Mouse (Mus musculus) embryonic facial prominence, embryonic 14.5 days (tissue): ENCODE measurements around the gene Colgalt2. TPM values are rescaled to one million over a fixed set of nuclear protein-coding genes. Genes with fewer than 3 reads are reported as not detected.

ENCODE experiments used
- ATAC-seq: fragments of 200-750 bp; cut with Nextera tagmentation; 2 replicates; pipeline ENCODE4 v1.8.0; 2017; ENCODE audit warnings: low read depth, moderate number of reproducible peaks, moderate TSS enrichment
- DNase-seq: peaks from one replicate; pipeline ENCODE4 v3.0.0-alpha.2; 2015; ENCODE audit warnings: low spot score
- H3K27ac ChIP-seq: fragments of 300-500 bp; sonication (generic); replicated peaks from 2 replicates; pipeline ENCODE4 v1.5.1; 2014; ENCODE audit warnings: low read depth, mild to moderate bottlenecking, low read length, moderate library complexity
- H3K27me3 ChIP-seq: fragments of 300-500 bp; sonication (generic); replicated peaks from 2 replicates; pipeline ENCODE4 v1.6.1; 2014; ENCODE audit warnings: low read length; ENCODE audit not compliant: control insufficient read depth, insufficient read depth
- H3K36me3 ChIP-seq: fragments of 300-500 bp; sonication (generic); 2 replicates; pipeline ENCODE4 v1.6.1; 2014; ENCODE audit warnings: low read length, mixed read lengths; ENCODE audit not compliant: control insufficient read depth, insufficient read depth
- H3K4me1 ChIP-seq: fragments of 300-500 bp; sonication (generic); 2 replicates; pipeline ENCODE4 v1.6.1; 2014; ENCODE audit warnings: antibody characterized with exemption, low read length; ENCODE audit not compliant: control insufficient read depth, insufficient read depth
- H3K4me2 ChIP-seq: fragments of 300-500 bp; sonication (generic); 2 replicates; pipeline ENCODE4 v1.6.1; 2014; ENCODE audit warnings: low read depth, mild to moderate bottlenecking, low read length, moderate library complexity, mixed read lengths
- H3K4me3 ChIP-seq: fragments of 300-500 bp; sonication (generic); 2 replicates; pipeline ENCODE4 v1.5.1; 2014; ENCODE audit warnings: low read depth, mild to moderate bottlenecking, low read length
- H3K9ac ChIP-seq: fragments of 300-500 bp; sonication (generic); 2 replicates; pipeline ENCODE4 v1.6.1; 2014; ENCODE audit warnings: low read depth, mild to moderate bottlenecking, low read length, moderate library complexity, mixed read lengths
- H3K9me3 ChIP-seq: fragments of 300-500 bp; sonication (generic); 2 replicates; pipeline ENCODE4 v1.6.1; 2016; ENCODE audit warnings: low read length; ENCODE audit not compliant: control insufficient read depth
- WGBS: fragments of 180-500 bp; shearing (Covaris S2); extraction: QIAGEN DNeasy Blood & Tissue Kit; methylation state at CpG from one replicate; pipeline ENCODE4 v1.1.7; 2014; 5-methylcytosine and 5-hydroxymethylcytosine counted together
- polyA plus RNA-seq: library from polyadenylated mRNA; unstranded; fragments of >200 nt; fragmentation: Nextera tagmentation; extraction: Ambion mirVana; gene quantifications from 2 replicates; pipeline ENCODE4 v1.2.1, GENCODE M21; 2014

The Colgalt2 gene
- polyA plus RNA-seq, 1 experiment from 2014 or later: 5.5 TPM

- Histone ChIP-seq H3K4me3 (no peak overlapping the region), H3K9ac (no peak overlapping the region), H3K27me3 (no peaks in the 10 kb centered on the region), H3K4me2 (no peak overlapping the region), H3K27ac (no peak overlapping the region), H3K4me1 (peaks cover 14% of the 10 kb centered on the region), H3K36me3 (no peaks in the 10 kb centered on the region), H3K9me3 (peaks cover 10% of the 10 kb centered on the region)
- DNase-seq (no peak), ATAC-seq (no peak)
- 88% methylated on average over 2 of the region's 2 CpGs for WGBS
These were observed 13.5 kb downstream of the Colgalt2 start for GRCm38 (mm10) chr1:152413116-152413515.

DNA sequence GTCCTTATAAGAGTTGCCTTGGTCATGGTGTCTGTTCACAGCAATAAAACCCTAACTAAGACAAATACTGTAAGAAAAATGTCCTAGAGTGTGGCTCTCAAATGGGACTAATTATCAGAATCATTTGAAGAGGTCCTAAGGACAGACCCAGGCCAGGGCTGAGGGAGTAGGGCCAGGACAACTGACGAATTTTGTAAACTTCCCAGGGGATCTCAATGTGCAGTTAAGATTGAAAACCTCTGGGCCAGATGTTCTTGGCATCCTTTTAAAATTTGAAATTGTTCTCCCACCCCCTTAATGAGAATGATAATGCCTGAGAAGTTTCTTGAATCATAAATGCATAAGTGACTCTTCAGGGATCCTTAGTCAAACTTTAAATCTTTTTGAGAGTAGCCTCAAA lies 14.3 kb downstream of the Colgalt2 start:
- no peak overlapping the region for H3K27ac ChIP-seq
- H3K9me3 ChIP-seq: peaks cover 10% of the 10 kb centered on the region
- DNase-seq: no peak
- WGBS: 62% methylated on average over 1 of the region's 1 CpGs
- ATAC-seq: no peak
- H3K4me1 ChIP-seq: peaks cover 14% of the 10 kb centered on the region
- no peak overlapping the region for H3K4me2 ChIP-seq
- no peak overlapping the region for H3K4me3 ChIP-seq
- H3K9ac ChIP-seq: no peak overlapping the region
- H3K27me3 ChIP-seq: no peaks in the 10 kb centered on the region
- no peaks in the 10 kb centered on the region for H3K36me3 ChIP-seq

DNA sequence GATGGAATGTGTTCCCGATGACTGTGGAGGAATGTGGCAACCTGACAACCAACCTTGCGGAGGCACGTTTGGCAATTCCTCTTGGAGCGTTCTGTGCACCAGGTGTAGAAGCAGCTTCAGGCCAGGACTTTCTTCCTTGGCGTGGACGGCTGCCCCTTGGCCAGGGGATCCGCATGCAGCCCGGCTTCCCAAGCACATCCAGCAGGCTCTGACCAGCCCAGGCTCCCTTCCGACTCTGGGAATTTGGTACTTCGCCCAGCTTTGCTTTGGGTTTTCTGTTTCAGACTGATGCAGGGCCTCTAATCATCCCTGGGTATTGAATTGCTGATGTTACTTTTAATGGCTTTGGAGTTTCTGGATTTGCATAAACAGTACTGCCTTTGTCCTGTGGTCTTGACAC lies 14.8 kb downstream of the Colgalt2 start:
- no peaks in the 10 kb centered on the region for H3K36me3 ChIP-seq
- ATAC-seq (0 out of 2 replicates have a peak, but pooled peaks have one; percentile 41), DNase-seq (peak; percentile 68)
- peaks cover 14% of the 10 kb centered on the region for H3K4me1 ChIP-seq
- H3K4me3 ChIP-seq: no peak overlapping the region
- no peaks in the 10 kb centered on the region for H3K27me3 ChIP-seq
- H3K4me2 ChIP-seq: no peak overlapping the region
- no peak overlapping the region for H3K9ac ChIP-seq
- peak overlapping the region; percentile 8 for H3K27ac ChIP-seq
- peaks cover 10% of the 10 kb centered on the region for H3K9me3 ChIP-seq
- 46% methylated on average over 10 of the region's 10 CpGs for WGBS

DNA sequence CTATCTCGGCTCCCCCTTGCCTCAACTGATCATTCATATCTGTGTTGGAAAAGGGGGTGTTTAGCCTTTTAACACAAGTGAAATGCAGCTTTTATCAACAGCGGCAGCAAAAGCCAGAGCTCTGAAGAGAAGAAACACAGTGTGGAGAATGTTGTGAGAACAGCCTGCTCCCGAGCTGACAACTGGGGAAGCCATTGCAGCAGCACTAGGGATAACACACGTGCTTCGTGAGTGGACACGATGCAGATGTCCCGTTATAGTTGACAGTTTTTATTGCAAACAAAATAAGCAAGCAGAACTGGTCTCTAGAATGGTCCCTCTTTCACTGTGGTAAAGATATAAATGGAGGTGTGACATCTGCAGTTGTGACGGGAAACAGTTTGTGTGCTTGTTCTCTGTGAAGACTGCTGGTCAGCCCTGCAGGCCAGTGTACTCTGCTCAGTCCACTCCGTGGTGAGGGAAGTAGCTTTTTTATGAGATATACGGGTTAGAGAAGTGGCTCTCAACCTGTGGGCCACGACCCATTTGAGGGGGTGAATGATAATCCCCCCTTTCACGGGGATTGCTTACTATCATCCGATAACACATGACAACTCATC lies 16.8 kb downstream of the Colgalt2 start:
- Histone ChIP-seq H3K27ac (no peak overlapping the region), H3K4me3 (no peak overlapping the region), H3K36me3 (no peaks in the 10 kb centered on the region), H3K9me3 (peaks cover 10% of the 10 kb centered on the region), H3K27me3 (no peaks in the 10 kb centered on the region), H3K4me1 (peaks cover 11% of the 10 kb centered on the region), H3K4me2 (no peak overlapping the region), H3K9ac (no peak overlapping the region)
- DNase-seq (no peak), ATAC-seq (no peak)
- WGBS: 80% methylated on average over 13 of the region's 13 CpGs

DNA sequence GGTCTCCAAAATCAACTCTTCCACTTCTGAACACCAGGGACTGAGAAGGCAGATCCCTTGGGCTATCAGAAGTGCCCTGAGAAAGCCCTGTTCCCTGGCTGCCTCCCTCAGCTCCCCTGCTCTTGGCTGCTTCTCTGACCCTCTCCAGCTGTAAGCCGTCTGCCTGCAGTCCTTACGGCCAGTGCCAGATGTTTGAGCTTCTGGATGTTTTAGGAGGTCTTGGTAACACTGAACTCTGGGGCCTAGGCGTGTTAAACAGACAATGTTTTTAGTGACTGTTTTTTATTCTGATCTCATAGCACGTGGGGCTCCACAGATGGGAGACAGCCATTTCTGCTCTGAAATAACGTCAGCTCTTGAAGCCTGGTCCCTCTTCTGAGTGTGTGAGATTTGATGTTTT lies 18.0 kb downstream of the Colgalt2 start:
- Histone ChIP-seq H3K4me2 (no peak overlapping the region), H3K9me3 (peaks cover 5% of the 10 kb centered on the region), H3K4me1 (peaks cover 11% of the 10 kb centered on the region), H3K36me3 (no peaks in the 10 kb centered on the region), H3K27me3 (no peaks in the 10 kb centered on the region), H3K27ac (no peak overlapping the region), H3K4me3 (no peak overlapping the region), H3K9ac (no peak overlapping the region)
- DNase-seq (peak; percentile 55), ATAC-seq (peak; percentile 55; the same call in 1 of the 2 replicates)
- WGBS: 16% methylated on average over 5 of the region's 5 CpGs

- 57% methylated on average over 3 of the region's 3 CpGs for WGBS
- H3K9me3 ChIP-seq: no peaks in the 10 kb centered on the region
- no peak overlapping the region for H3K27ac ChIP-seq
These were observed 22.7 kb downstream of the Colgalt2 start for GRCm38 (mm10) chr1:152422295-152422694.

GRCm38 (mm10) chr1:152423052-152423451 lies 23.4 kb downstream of the Colgalt2 start:
- H3K9me3 ChIP-seq: no peaks in the 10 kb centered on the region
- WGBS: 69% methylated on average over 3 of the region's 3 CpGs
- no peak overlapping the region for H3K4me2 ChIP-seq
- H3K27ac ChIP-seq: no peak overlapping the region
- ATAC-seq (no peak; the same call in 1 of the 2 replicates), DNase-seq (no peak)
- H3K9ac ChIP-seq: no peak overlapping the region
- no peaks in the 10 kb centered on the region for H3K27me3 ChIP-seq
- no peaks in the 10 kb centered on the region for H3K36me3 ChIP-seq
- H3K4me1 ChIP-seq: no peaks in the 10 kb centered on the region; the same call in 1 of the 2 replicates
- no peak overlapping the region for H3K4me3 ChIP-seq

More at GRCm38 (mm10) chr1:152422295-152422694, 22.7 kb downstream of the Colgalt2 start:
- no peak overlapping the region for H3K4me3 ChIP-seq
- no peak overlapping the region for H3K9ac ChIP-seq
- DNase-seq: no peak
- no peaks in the 10 kb centered on the region for H3K27me3 ChIP-seq
- H3K4me2 ChIP-seq: no peak overlapping the region
- H3K36me3 ChIP-seq: no peaks in the 10 kb centered on the region
- H3K4me1 ChIP-seq: no peaks in the 10 kb centered on the region; the same call in 1 of the 2 replicates
- ATAC-seq: no peak

DNA sequence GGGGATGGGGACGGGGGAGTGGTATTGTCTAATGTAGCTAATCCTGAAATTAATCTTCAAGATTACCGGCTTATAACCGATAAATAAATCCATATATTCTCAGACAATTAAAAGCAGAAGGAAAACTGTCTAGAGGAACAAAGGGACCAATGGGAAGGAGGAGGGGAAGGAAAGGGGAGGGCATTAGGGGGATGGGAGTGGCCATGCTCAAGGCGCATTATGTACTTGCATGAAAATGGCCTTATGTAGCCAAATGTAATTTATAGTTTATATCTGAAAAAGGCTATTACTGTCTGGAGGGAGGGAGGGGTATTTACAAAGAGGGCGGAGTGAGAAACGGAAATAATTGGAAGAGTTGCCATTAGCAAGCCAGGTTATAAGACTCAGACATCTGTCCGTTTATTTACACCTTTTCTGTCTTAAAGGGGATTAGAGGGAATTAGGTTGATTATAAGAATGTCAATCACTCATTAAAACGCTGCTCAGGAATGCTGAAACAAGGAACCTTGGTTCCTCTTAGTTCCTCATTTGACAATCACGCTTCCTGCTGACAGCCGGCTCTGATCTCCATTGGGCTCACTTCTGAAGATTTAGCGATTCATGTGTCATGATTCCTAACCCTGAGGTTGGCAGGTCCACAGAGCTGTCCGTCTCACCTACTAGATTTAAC lies 28.4 kb downstream of the Colgalt2 start:
- H3K36me3 ChIP-seq: no peaks in the 10 kb centered on the region
- H3K27me3 ChIP-seq: no peaks in the 10 kb centered on the region
- ATAC-seq (no peak), DNase-seq (no peak)
- WGBS: 75% methylated on average over 12 of the region's 12 CpGs
- H3K9ac ChIP-seq: no peak overlapping the region
- H3K9me3 ChIP-seq: no peaks in the 10 kb centered on the region
- H3K4me3 ChIP-seq: no peak overlapping the region
- no peak overlapping the region for H3K27ac ChIP-seq
- H3K4me2 ChIP-seq: no peak overlapping the region
- no peaks in the 10 kb centered on the region; the same call in 1 of the 2 replicates for H3K4me1 ChIP-seq

- Histone ChIP-seq H3K27ac (no peak overlapping the region), H3K9ac (no peak overlapping the region), H3K4me1 (no peaks in the 10 kb centered on the region; the same call in 1 of the 2 replicates), H3K36me3 (no peaks in the 10 kb centered on the region), H3K9me3 (no peaks in the 10 kb centered on the region), H3K4me2 (no peak overlapping the region), H3K27me3 (no peaks in the 10 kb centered on the region), H3K4me3 (no peak overlapping the region)
- WGBS: 88% methylated on average over 7 of the region's 7 CpGs
- DNase-seq (no peak), ATAC-seq (no peak)
These were observed 30.2 kb downstream of the Colgalt2 start for GRCm38 (mm10) chr1:152429805-152430204.
